Mouse (Mus musculus): ENCODE measurements around the gene Maco1. TPM values are rescaled to one million over a fixed set of nuclear protein-coding genes. Genes with fewer than 3 reads are reported as not detected.

Gene Maco1
- polyA plus RNA-seq, 1 experiment from 2014 or later, result 67.5 TPM

- H3K36me3 ChIP-seq, result no peaks in the 10 kb centered on the region
- peaks cover 19% of the 10 kb centered on the region for H3K4me1 ChIP-seq
- no peak overlapping the region for H3K27ac ChIP-seq
- no peaks in the 10 kb centered on the region for H3K9me3 ChIP-seq
- H3K9ac ChIP-seq, result no peak overlapping the region
- WGBS, result 89% methylated on average over 4 of the region's 4 CpGs
- no peak overlapping the region for H3K4me3 ChIP-seq
- peaks cover 9% of the 10 kb centered on the region for H3K27me3 ChIP-seq
- no peak overlapping the region for H3K4me2 ChIP-seq
- ATAC-seq (ENCODE audit: insufficient number of reproducible peaks, insufficient read depth, low FRiP score, low TSS enrichment, low read depth), result no peak
These were observed 5.3 kb upstream of the Maco1 start for GRCm38 (mm10) chr4:134858494-134858893.

- peaks cover 9% of the 10 kb centered on the region for H3K27me3 ChIP-seq
- peaks cover 26% of the 10 kb centered on the region for H3K4me1 ChIP-seq
- H3K9me3 ChIP-seq, result no peaks in the 10 kb centered on the region
- no peak for ATAC-seq (ENCODE audit: insufficient number of reproducible peaks, insufficient read depth, low FRiP score, low TSS enrichment, low read depth)
- no peak overlapping the region for H3K4me2 ChIP-seq
- no peaks in the 10 kb centered on the region for H3K36me3 ChIP-seq
- no peak overlapping the region for H3K4me3 ChIP-seq
- no peak overlapping the region for H3K9ac ChIP-seq
- 21% methylated on average over 5 of the region's 5 CpGs for WGBS
- peak overlapping the region; percentile 81; the same call in 1 of the 2 replicates for H3K27ac ChIP-seq
These were observed 3.4 kb upstream of the Maco1 start for GRCm38 (mm10) chr4:134856501-134856900.

GRCm38 (mm10) chr4:134856056-134856455 lies 2.9 kb upstream of the Maco1 start:
- Histone ChIP-seq H3K9me3 (no peaks in the 10 kb centered on the region), H3K9ac (no peak overlapping the region), H3K4me3 (no peak overlapping the region), H3K4me1 (peaks cover 31% of the 10 kb centered on the region), H3K27ac (peak overlapping the region; percentile 81), H3K36me3 (no peaks in the 10 kb centered on the region), H3K4me2 (no peak overlapping the region), H3K27me3 (peaks cover 9% of the 10 kb centered on the region)
- 38% methylated on average over 5 of the region's 5 CpGs for WGBS
- no peak for ATAC-seq (ENCODE audit: insufficient number of reproducible peaks, insufficient read depth, low FRiP score, low TSS enrichment, low read depth)

- no peak for ATAC-seq (ENCODE audit: insufficient number of reproducible peaks, insufficient read depth, low FRiP score, low TSS enrichment, low read depth)
- H3K9me3 ChIP-seq, result no peaks in the 10 kb centered on the region
- H3K4me2 ChIP-seq, result no peak overlapping the region
- H3K4me1 ChIP-seq, result peaks cover 37% of the 10 kb centered on the region
- WGBS, result 30% methylated on average over 3 of the region's 3 CpGs
- H3K36me3 ChIP-seq, result no peaks in the 10 kb centered on the region
- H3K27me3 ChIP-seq, result peaks cover 9% of the 10 kb centered on the region
- no peak overlapping the region for H3K9ac ChIP-seq
- H3K4me3 ChIP-seq, result no peak overlapping the region
- H3K27ac ChIP-seq, result peak overlapping the region; percentile 75; the same call in 1 of the 2 replicates
These were observed 2.2 kb upstream of the Maco1 start for GRCm38 (mm10) chr4:134855371-134855770.

- no peaks in the 10 kb centered on the region for H3K36me3 ChIP-seq
- peak overlapping the region; percentile 97 for H3K4me3 ChIP-seq
- peak overlapping the region; percentile 83 for H3K27ac ChIP-seq
- H3K4me1 ChIP-seq, result peaks cover 37% of the 10 kb centered on the region
- peak; percentile 86 for ATAC-seq (ENCODE audit: insufficient number of reproducible peaks, insufficient read depth, low FRiP score, low TSS enrichment, low read depth)
- H3K27me3 ChIP-seq, result peaks cover 9% of the 10 kb centered on the region
- under 1% methylated on average over 86 of the region's 91 CpGs for WGBS
- H3K9me3 ChIP-seq, result no peaks in the 10 kb centered on the region
- H3K4me2 ChIP-seq, result peak overlapping the region; percentile 63
- peak overlapping the region; percentile 68 for H3K9ac ChIP-seq
These were observed 716 bp upstream of the Maco1 start for GRCm38 (mm10) chr4:134853637-134854485.

GRCm38 (mm10) chr4:134852438-134853255 lies 498 bp downstream of the Maco1 start:
- ATAC-seq (ENCODE audit: insufficient number of reproducible peaks, insufficient read depth, low FRiP score, low TSS enrichment, low read depth), result 0 out of 2 replicates have a peak, but pooled peaks have one; percentile 7
- peaks cover 9% of the 10 kb centered on the region for H3K27me3 ChIP-seq
- H3K27ac ChIP-seq, result peak overlapping the region; percentile 83
- H3K36me3 ChIP-seq, result no peaks in the 10 kb centered on the region
- peak overlapping the region; percentile 72 for H3K4me2 ChIP-seq
- peaks cover 41% of the 10 kb centered on the region for H3K4me1 ChIP-seq
- H3K9ac ChIP-seq, result peak overlapping the region; percentile 96
- no peaks in the 10 kb centered on the region for H3K9me3 ChIP-seq
- peak overlapping the region; percentile 97 for H3K4me3 ChIP-seq
- WGBS, result under 1% methylated on average over 93 of the region's 106 CpGs

GRCm38 (mm10) chr4:134851876-134852275 lies 1.3 kb downstream of the Maco1 start:
- WGBS, result 11% methylated on average over 14 of the region's 14 CpGs
- peak overlapping the region; percentile 96 for H3K9ac ChIP-seq
- peaks cover 9% of the 10 kb centered on the region for H3K27me3 ChIP-seq
- ATAC-seq (ENCODE audit: insufficient number of reproducible peaks, insufficient read depth, low FRiP score, low TSS enrichment, low read depth), result no peak
- no peak overlapping the region for H3K27ac ChIP-seq
- peak overlapping the region; percentile 72 for H3K4me2 ChIP-seq
- peaks cover 44% of the 10 kb centered on the region for H3K4me1 ChIP-seq
- peak overlapping the region; percentile 97 for H3K4me3 ChIP-seq
- no peaks in the 10 kb centered on the region for H3K9me3 ChIP-seq
- H3K36me3 ChIP-seq, result no peaks in the 10 kb centered on the region

- Histone ChIP-seq H3K9me3 (no peaks in the 10 kb centered on the region), H3K9ac (peak overlapping the region; percentile 96; the same call in 1 of the 2 replicates), H3K36me3 (no peaks in the 10 kb centered on the region), H3K4me3 (peak overlapping the region; percentile 97), H3K4me2 (peak overlapping the region; percentile 72), H3K4me1 (peaks cover 44% of the 10 kb centered on the region), H3K27me3 (peaks cover 5% of the 10 kb centered on the region; the same call in 1 of the 2 replicates), H3K27ac (no peak overlapping the region)
- WGBS, result 39% methylated on average over 2 of the region's 2 CpGs
- no peak for ATAC-seq (ENCODE audit: insufficient number of reproducible peaks, insufficient read depth, low FRiP score, low TSS enrichment, low read depth)
These were observed 1.9 kb downstream of the Maco1 start for GRCm38 (mm10) chr4:134851236-134851635.

- H3K27ac ChIP-seq, result no peak overlapping the region
- H3K36me3 ChIP-seq, result no peaks in the 10 kb centered on the region
- no peaks in the 10 kb centered on the region; the same call in 1 of the 2 replicates for H3K27me3 ChIP-seq
- peak overlapping the region; percentile 72 for H3K4me2 ChIP-seq
- H3K9ac ChIP-seq, result no peak overlapping the region
- WGBS, result 58% methylated on average over 4 of the region's 4 CpGs
- H3K4me1 ChIP-seq, result peaks cover 42% of the 10 kb centered on the region
- H3K4me3 ChIP-seq, result no peak overlapping the region
- H3K9me3 ChIP-seq, result no peaks in the 10 kb centered on the region
- no peak for ATAC-seq (ENCODE audit: insufficient number of reproducible peaks, insufficient read depth, low FRiP score, low TSS enrichment, low read depth)
These were observed 2.6 kb downstream of the Maco1 start for GRCm38 (mm10) chr4:134850551-134850950.

GRCm38 (mm10) chr4:134847587-134847986 lies 5.6 kb downstream of the Maco1 start:
- no peak overlapping the region for H3K27ac ChIP-seq
- 70% methylated on average over 4 of the region's 4 CpGs for WGBS

GRCm38 (mm10) chr4:134843566-134843965 lies 9.6 kb downstream of the Maco1 start:
- ATAC-seq (ENCODE audit: insufficient number of reproducible peaks, insufficient read depth, low FRiP score, low TSS enrichment, low read depth), result no peak
- Histone ChIP-seq H3K36me3 (peaks cover 6% of the 10 kb centered on the region; the same call in 1 of the 2 replicates), H3K27me3 (no peaks in the 10 kb centered on the region), H3K4me2 (no peak overlapping the region), H3K4me3 (no peak overlapping the region), H3K27ac (no peak overlapping the region), H3K4me1 (peaks cover 21% of the 10 kb centered on the region), H3K9me3 (no peaks in the 10 kb centered on the region), H3K9ac (no peak overlapping the region)
- 89% methylated on average over 4 of the region's 4 CpGs for whole genome bisulfite sequencing

More at GRCm38 (mm10) chr4:134847587-134847986, 5.6 kb downstream of the Maco1 start:
- no peaks in the 10 kb centered on the region for H3K27me3 ChIP-seq
- ATAC-seq (ENCODE audit: insufficient number of reproducible peaks, insufficient read depth, low FRiP score, low TSS enrichment, low read depth), result no peak
- no peak overlapping the region for H3K4me3 ChIP-seq
- H3K9me3 ChIP-seq, result no peaks in the 10 kb centered on the region
- H3K9ac ChIP-seq, result no peak overlapping the region
- H3K36me3 ChIP-seq, result peaks cover 6% of the 10 kb centered on the region; the same call in 1 of the 2 replicates
- H3K4me1 ChIP-seq, result peaks cover 39% of the 10 kb centered on the region
- H3K4me2 ChIP-seq, result no peak overlapping the region
